In the genomic region with DNA sequence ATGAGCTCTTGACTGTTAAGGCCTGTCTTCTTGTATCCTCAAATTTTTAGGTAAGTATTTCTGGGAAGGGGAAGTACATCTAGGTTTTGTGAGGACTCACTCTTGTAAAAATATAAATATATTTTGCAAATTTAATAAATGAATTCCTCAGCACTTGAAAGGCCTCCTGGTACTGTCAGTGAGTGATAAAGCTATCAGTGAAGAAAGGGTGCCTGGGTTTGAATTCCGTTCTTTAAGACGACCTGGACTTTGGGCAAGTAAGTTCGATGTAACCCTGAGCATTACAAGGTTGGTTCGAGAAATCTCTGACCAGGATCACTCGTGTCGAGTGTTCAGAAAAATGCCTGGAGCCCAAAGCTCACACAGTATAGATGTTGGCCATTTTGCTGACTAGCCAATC, we compare ENCODE assay signal across 14 mouse cellular contexts. TPM values are rescaled to one million over a fixed set of nuclear protein-coding genes. Genes with fewer than 3 reads are reported as not detected.
DNase-seq lines count a peak whose midpoint lies in the region; ATAC-seq and TF ChIP-seq lines count a peak whose summit lies in the region.
"Had no signal": no experiment of that assay in that cellular context is flagged by ENCODE, and none has a peak within 500 bp of the region (broad histone marks: within the 10 kb centered on the region; RNA-seq: fewer than 3 reads in every experiment).

No protein-coding gene starts in this region.

- peaks cover 98% of the 10 kb centered on the region for H3K4me1 ChIP-seq in heart, embryonic 13.5 days
- peaks cover 68% of the 10 kb centered on the region for H3K4me1 ChIP-seq in lung, embryonic 15.5 days
- peaks cover 18% of the 10 kb centered on the region for H3K4me1 ChIP-seq in lung, postnatal 0 days (ENCODE audit: insufficient read depth, low read depth, low read length)
- H3K4me1 ChIP-seq in heart, embryonic 16.5 days (ENCODE audit: control insufficient read depth, insufficient read depth, low read length), result peaks cover 76% of the 10 kb centered on the region
- peaks cover 63% of the 10 kb centered on the region for H3K4me1 ChIP-seq in stomach, embryonic 14.5 days (ENCODE audit: control insufficient read depth, insufficient read depth, low read length)

- H3K4me2 ChIP-seq in heart, embryonic 13.5 days, result peak overlapping the region; percentile 41
- H3K4me2 ChIP-seq in lung, embryonic 15.5 days, result no peak overlapping the region
- H3K4me2 ChIP-seq in lung, postnatal 0 days (replicated peaks; ENCODE audit: low read depth, low read length), result no peak overlapping the region
- no peak overlapping the region for H3K4me2 ChIP-seq in heart, embryonic 16.5 days (ENCODE audit: low read depth, low read length)
- no peak overlapping the region for H3K4me2 ChIP-seq in stomach, embryonic 14.5 days (replicated peaks; ENCODE audit: low read depth, low read length)

- no peak overlapping the region for H3K4me3 ChIP-seq in heart, embryonic 13.5 days
- H3K4me3 ChIP-seq in lung, embryonic 15.5 days, result no peak overlapping the region
- no peak overlapping the region for H3K4me3 ChIP-seq in lung, postnatal 0 days (ENCODE audit: low read depth, low read length)
- no peak overlapping the region for H3K4me3 ChIP-seq in heart, embryonic 16.5 days (ENCODE audit: low read length)
- H3K4me3 ChIP-seq in stomach, embryonic 14.5 days (ENCODE audit: low read depth, low read length), result no peak overlapping the region
- H3K4me3 ChIP-seq: neural tube, embryonic 12.5 days had no signal

- H3K27ac ChIP-seq in heart, embryonic 13.5 days (replicated peaks), result peak overlapping the region; percentile 67
- peak overlapping the region; percentile 25; the same call in 1 of the 2 replicates for H3K27ac ChIP-seq in lung, embryonic 15.5 days
- H3K27ac ChIP-seq in lung, postnatal 0 days (ENCODE audit: low read length), result no peak overlapping the region; the same call in 1 of the 2 replicates
- H3K27ac ChIP-seq in heart, embryonic 16.5 days (ENCODE audit: low read length), result peak overlapping the region; percentile 64
- peak overlapping the region; percentile 48; the same call in 1 of the 2 replicates for H3K27ac ChIP-seq in stomach, embryonic 14.5 days (ENCODE audit: low read length)
- H3K27ac ChIP-seq: neural tube, embryonic 12.5 days had no signal

- TF ChIP-seq EP300 in lung, postnatal 0 days (IDR thresholded peaks at IDR 0.05), result no peak

- DNase-seq in heart, adult 8-10 months (ENCODE audit: low spot score), result no peak
- DNase-seq in lung, postnatal 0 days (ENCODE audit: low spot score), result no peak
- no peak for DNase-seq in adrenal gland, adult 8-10 months
- DNase-seq in lung, postnatal 14 days, result no peak
- DNase-seq: kidney, adult 11 months; lung, postnatal 4 days; right cerebral cortex, postnatal 4 days; thymus, postnatal 14 days had no signal

- TF ChIP-seq CTCF in lung, postnatal 0 days (IDR thresholded peaks at IDR 0.05), result no peak

- no peaks in the 10 kb centered on the region for H3K9me3 ChIP-seq in heart, embryonic 13.5 days
- no peaks in the 10 kb centered on the region for H3K9me3 ChIP-seq in lung, embryonic 15.5 days
- H3K9me3 ChIP-seq in lung, postnatal 0 days (ENCODE audit: low read length), result no peaks in the 10 kb centered on the region
- H3K9me3 ChIP-seq in heart, embryonic 16.5 days (replicated peaks; ENCODE audit: control insufficient read depth, low read length), result no peaks in the 10 kb centered on the region
- H3K9me3 ChIP-seq in stomach, embryonic 14.5 days (ENCODE audit: control insufficient read depth, low read depth, low read length), result no peaks in the 10 kb centered on the region
- H3K9me3 ChIP-seq: neural tube, embryonic 12.5 days had no signal

- H3K27me3 ChIP-seq in heart, embryonic 13.5 days (replicated peaks), result no peaks in the 10 kb centered on the region
- no peaks in the 10 kb centered on the region for H3K27me3 ChIP-seq in lung, embryonic 15.5 days
- H3K27me3 ChIP-seq in lung, postnatal 0 days (replicated peaks; ENCODE audit: insufficient read depth, low read length), result no peaks in the 10 kb centered on the region
- H3K27me3 ChIP-seq in heart, embryonic 16.5 days (ENCODE audit: control insufficient read depth, insufficient read depth, low read length), result no peaks in the 10 kb centered on the region
- H3K27me3 ChIP-seq in stomach, embryonic 14.5 days (ENCODE audit: control insufficient read depth, insufficient read depth, low read length), result no peaks in the 10 kb centered on the region
- H3K27me3 ChIP-seq: CH12.LX; neural tube, embryonic 12.5 days had no signal

- peak overlapping the region; percentile 61 for H3K9ac ChIP-seq in heart, embryonic 13.5 days
- no peak overlapping the region for H3K9ac ChIP-seq in lung, embryonic 15.5 days
- H3K9ac ChIP-seq in lung, postnatal 0 days (replicated peaks; ENCODE audit: low read depth), result no peak overlapping the region
- no peak overlapping the region for H3K9ac ChIP-seq in heart, embryonic 16.5 days (ENCODE audit: low read length)
- no peak overlapping the region for H3K9ac ChIP-seq in stomach, embryonic 14.5 days (replicated peaks; ENCODE audit: low read depth, low read length)

- peaks cover 21% of the 10 kb centered on the region for H3K36me3 ChIP-seq in heart, embryonic 13.5 days
- no peaks in the 10 kb centered on the region for H3K36me3 ChIP-seq in lung, embryonic 15.5 days
- H3K36me3 ChIP-seq in lung, postnatal 0 days (ENCODE audit: insufficient read depth, low read length), result no peaks in the 10 kb centered on the region
- H3K36me3 ChIP-seq in heart, embryonic 16.5 days (ENCODE audit: control insufficient read depth, insufficient read depth), result no peaks in the 10 kb centered on the region
- no peaks in the 10 kb centered on the region for H3K36me3 ChIP-seq in stomach, embryonic 14.5 days (ENCODE audit: control insufficient read depth, insufficient read depth, low read length)

- WGBS in heart, embryonic 13.5 days, result 58% methylated on average over 6 of the region's 6 CpGs
- 73% methylated on average over 6 of the region's 6 CpGs for WGBS in lung, embryonic 15.5 days
- 78% methylated on average over 6 of the region's 6 CpGs for WGBS in lung, postnatal 0 days
- WGBS in heart, embryonic 16.5 days, result 62% methylated on average over 6 of the region's 6 CpGs
- WGBS in stomach, embryonic 14.5 days, result 79% methylated on average over 6 of the region's 6 CpGs

- ATAC-seq in heart, embryonic 13.5 days (ENCODE audit: extremely low read depth, insufficient number of reproducible peaks, low FRiP score, low TSS enrichment), result no peak
- no peak for ATAC-seq in lung, embryonic 15.5 days (ENCODE audit: borderline replicate concordance, extremely low read depth, low FRiP score, low TSS enrichment)
- ATAC-seq in lung, postnatal 0 days, result no peak
- no peak for ATAC-seq in heart, embryonic 16.5 days (replicated peaks; ENCODE audit: extremely low read depth, insufficient read depth, low FRiP score)
- ATAC-seq in stomach, embryonic 14.5 days (ENCODE audit: insufficient number of reproducible peaks, insufficient read depth, low FRiP score, low read depth), result no peak

RNA-seq across cellular contexts. Expression of a gene that starts 7.1 kb away (rescaled TPM):
- 400 and 416 TPM in 2 replicates for polyA plus RNA-seq in heart, embryonic 13.5 days (2015; fragmentation: Nextera tagmentation; extraction: Ambion mirVana)
- total RNA-seq in heart, adult 8-10 months (2022), result 10 to 100 TPM; 30.4 to 35.4 (median 33.8) TPM
- 627 and 632 TPM in 2 replicates for polyA plus RNA-seq in lung, embryonic 15.5 days (2015; fragmentation: Nextera tagmentation; extraction: Ambion mirVana)
- 342 and 379 TPM in 2 replicates for polyA plus RNA-seq in lung, postnatal 0 days (2015; fragmentation: Nextera tagmentation; extraction: Ambion mirVana)
- 370 and 406 TPM in 2 replicates for polyA plus RNA-seq in heart, embryonic 16.5 days (2015; fragmentation: Nextera tagmentation; extraction: Ambion mirVana)
- 679 and 695 TPM in 2 replicates for polyA plus RNA-seq in stomach, embryonic 14.5 days (2014; fragmentation: Nextera tagmentation; extraction: Ambion mirVana)
- 100 to 1,000 TPM; 268 to 287 (median 284) TPM for total RNA-seq in adrenal gland, adult 8-10 months (2022)
